In the genomic region with DNA sequence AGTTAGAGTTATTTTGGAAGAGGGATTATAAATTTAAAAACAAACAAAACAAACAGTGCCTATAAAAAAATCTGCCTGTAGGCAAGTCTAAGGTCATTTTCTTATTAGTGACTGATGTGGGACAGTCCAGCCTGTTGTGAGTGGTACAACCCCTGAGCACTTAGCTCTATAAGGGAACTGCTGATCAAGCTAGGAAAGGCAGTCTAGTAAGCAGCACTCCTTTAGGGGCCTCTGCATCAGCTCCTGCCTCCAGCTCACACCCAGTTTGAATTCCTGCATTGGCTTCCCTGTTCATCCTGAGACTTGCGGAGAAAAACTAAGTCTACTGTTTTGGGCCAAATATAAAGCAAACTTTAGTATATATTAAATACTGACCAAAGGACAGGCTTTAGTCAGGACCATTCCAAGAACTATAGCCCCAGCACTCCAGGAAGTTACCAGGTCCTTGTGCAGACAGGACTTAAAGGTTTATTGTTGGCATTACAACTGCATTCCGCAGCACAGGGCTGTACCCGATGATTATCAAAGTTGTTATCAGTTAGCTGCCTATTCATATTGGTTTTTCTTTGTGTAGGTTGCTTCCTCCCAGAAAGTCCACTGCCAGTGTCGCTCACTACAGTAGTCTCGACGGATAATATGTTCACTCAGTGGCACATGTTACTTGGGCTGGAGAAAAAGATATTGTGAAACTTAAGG, we compare ENCODE assay signal across 23 mouse cellular contexts. TPM values are rescaled to one million over a fixed set of nuclear protein-coding genes. Genes with fewer than 3 reads are reported as not detected.
"Had no signal": no experiment of that assay in that cellular context is flagged by ENCODE, and none has a peak within 500 bp of the region (broad histone marks: within the 10 kb centered on the region; RNA-seq: fewer than 3 reads in every experiment).

No protein-coding gene starts in this region.

- H3K27me3 ChIP-seq: liver, embryonic 12.5 days; midbrain, embryonic 12.5 days; neural tube, embryonic 12.5 days had no signal

- ATAC-seq: liver, embryonic 12.5 days; midbrain, embryonic 16.5 days had no signal

- DNase-seq: lung, adult 18-20 months; lung, embryonic 14.5 days; lung, postnatal 10 days; lung, postnatal 4 days; midbrain, embryonic 14.5 days; right cerebral cortex, postnatal 14 days; right cerebral cortex, postnatal 4 days; spleen, adult 18-20 months; thymus, adult 18-20 months; thymus, postnatal 14 days; thymus, postnatal 36 days had no signal

- H3K4me2 ChIP-seq: liver, embryonic 12.5 days; lung, embryonic 14.5 days; midbrain, embryonic 12.5 days; neural tube, embryonic 12.5 days had no signal

- H3K36me3 ChIP-seq: liver, embryonic 12.5 days; midbrain, embryonic 10.5 days; midbrain, embryonic 12.5 days; neural tube, embryonic 12.5 days had no signal

- H3K27ac ChIP-seq: liver, embryonic 12.5 days; liver, embryonic 14.5 days; midbrain, embryonic 10.5 days; midbrain, embryonic 12.5 days; neural tube, embryonic 12.5 days had no signal

- H3K4me3 ChIP-seq: liver, embryonic 12.5 days; midbrain, embryonic 10.5 days; midbrain, embryonic 12.5 days; neural tube, embryonic 12.5 days had no signal

- H3K9ac ChIP-seq: liver, embryonic 12.5 days; liver, embryonic 14.5 days; lung, embryonic 14.5 days; midbrain, embryonic 12.5 days; neural tube, embryonic 12.5 days had no signal

- H3K9me3 ChIP-seq: liver, embryonic 12.5 days; midbrain, embryonic 10.5 days; midbrain, embryonic 12.5 days; neural tube, embryonic 12.5 days had no signal

- H3K4me1 ChIP-seq: liver, embryonic 12.5 days; midbrain, embryonic 10.5 days; midbrain, embryonic 12.5 days; neural tube, embryonic 12.5 days had no signal

RNA-seq across cellular contexts. Expression of a gene that starts 19.3 kb away (rescaled TPM):
- total RNA-seq: megakaryocyte, adult 5-6 weeks; megakaryocyte-erythroid progenitor cell, adult 5-6 weeks; neutrophil, adult 5-6 weeks had no signal
- polyA plus RNA-seq: liver, embryonic 12.5 days; liver, embryonic 14.5 days; liver, embryonic 16.5 days; lung, embryonic 14.5 days; lung, embryonic 16.5 days; midbrain, embryonic 10.5 days; midbrain, embryonic 12.5 days; midbrain, embryonic 14.5 days; midbrain, embryonic 16.5 days; neural tube, embryonic 12.5 days; neural tube, embryonic 14.5 days had no signal
